Mouse (Mus musculus) adrenal gland, postnatal 14 days (tissue): ENCODE results near the gene Slc7a11. TPM values are rescaled to one million over a fixed set of nuclear protein-coding genes. Genes with fewer than 3 reads are reported as not detected.
"Not testable (repeated sequence)": the region's sequence is repeated elsewhere in the genome, so short reads cannot be mapped to it uniquely, and the experiment has no call there.

ENCODE experiments used
- DNase-seq: peaks from one replicate; pipeline ENCODE4 v3.0.0; 2021; ENCODE audit warnings: mixed read lengths
- long read RNA-seq, 2 experiments: library from polyadenylated mRNA; stranded (forward); transcript quantifications; one replicate each; pipeline ENCODE4 v2.0.0; 2021
- total RNA-seq: library from RNA; stranded (reverse); gene quantifications from 2 replicates; pipeline ENCODE4 v1.2.3, GENCODE M21; 2021

Slc7a11 gene
- total RNA-seq, result 0.41 and 0.63 TPM in 2 replicates
- long read RNA-seq, experiment 1, full-length matches to known transcripts, result 5 of 6 reads
- long read RNA-seq, experiment 1, partial matches to known transcripts, result 0 of 6 reads
- long read RNA-seq, experiment 1, other reads (novel, unspliced or antisense), result 1 of 6 reads
- long read RNA-seq, experiment 2, result 0 reads

DNA sequence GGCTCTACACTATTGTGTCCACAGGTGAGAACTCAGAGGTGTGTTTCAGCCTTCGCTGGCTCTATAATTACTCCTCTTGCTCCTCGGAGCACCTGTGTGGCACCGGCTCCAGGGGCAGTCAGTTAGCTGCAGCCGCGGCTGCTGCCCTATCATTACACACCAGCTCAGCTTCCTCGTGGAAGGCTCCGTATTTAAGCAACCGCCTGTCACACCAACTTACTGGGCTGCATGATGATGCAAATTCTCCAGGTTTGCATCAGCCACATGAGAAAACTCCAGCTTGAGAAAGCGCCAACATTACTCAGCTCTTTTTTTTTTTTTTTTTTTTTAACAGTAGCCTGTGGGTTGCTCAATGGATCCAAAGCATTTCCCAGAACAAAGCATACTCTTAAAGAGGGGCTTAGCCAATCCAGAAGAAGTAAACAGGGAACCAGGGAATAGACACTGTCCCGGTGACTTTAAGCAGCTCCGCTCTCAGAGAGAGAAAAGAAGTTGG is at the start of gene Slc7a11:
Gene Slc7a11 (minus strand): TSS at position 194 of the 496 bp plus-strand sequence.
- peak; percentile 50 for DNase-seq

GRCm38 (mm10) chr3:50491678-50492077 is 48.3 kb upstream of the Slc7a11 start:
- no peak for DNase-seq

DNA sequence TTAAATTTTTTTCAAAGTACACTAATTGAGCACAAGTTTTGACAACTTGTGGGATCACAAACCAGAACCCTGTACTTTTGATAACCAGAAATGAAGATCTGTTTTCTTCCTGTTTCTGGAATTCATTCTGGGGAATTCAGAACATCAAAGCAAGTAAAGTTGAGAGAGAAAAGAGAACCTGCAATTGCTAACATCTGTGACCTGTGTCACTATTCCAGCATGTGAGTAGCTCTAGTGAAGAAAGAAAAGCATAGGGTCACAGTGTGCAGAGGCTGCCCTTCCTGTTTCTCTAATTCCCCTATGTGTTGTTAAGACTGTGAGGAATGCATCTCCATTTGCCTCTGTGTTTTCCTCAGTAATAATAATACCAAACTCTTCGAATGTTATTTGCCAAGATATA is 40.7 kb upstream of the Slc7a11 start:
- DNase-seq, result no peak

- no peak for DNase-seq
Measured at GRCm38 (mm10) chr3:50462223-50462622, 18.8 kb upstream of the Slc7a11 start.

DNA sequence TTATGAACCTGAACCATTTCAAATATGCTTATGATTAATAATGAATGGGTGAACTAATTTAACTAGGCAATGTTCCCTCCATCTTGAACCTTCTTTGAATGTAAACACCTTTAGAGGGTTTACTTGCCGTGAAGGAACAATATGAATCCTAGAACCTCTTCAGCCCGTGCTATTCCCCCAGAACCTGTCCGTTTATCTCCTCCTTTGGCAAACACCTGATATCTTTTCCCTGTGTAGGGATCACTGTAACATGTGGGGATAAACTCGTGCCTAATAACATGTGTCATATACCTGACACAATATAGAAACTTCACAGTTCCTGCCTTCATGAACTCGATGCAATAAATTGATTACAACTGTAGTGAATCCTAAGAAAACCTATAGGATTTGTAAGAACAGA is 13.7 kb upstream of the Slc7a11 start:
- no peak for DNase-seq

- DNase-seq, result peak; percentile 19
Measured at GRCm38 (mm10) chr3:50456564-50456963, 13.2 kb upstream of the Slc7a11 start.

GRCm38 (mm10) chr3:50456023-50456422 is 12.6 kb upstream of the Slc7a11 start:
- no peak for DNase-seq

DNA sequence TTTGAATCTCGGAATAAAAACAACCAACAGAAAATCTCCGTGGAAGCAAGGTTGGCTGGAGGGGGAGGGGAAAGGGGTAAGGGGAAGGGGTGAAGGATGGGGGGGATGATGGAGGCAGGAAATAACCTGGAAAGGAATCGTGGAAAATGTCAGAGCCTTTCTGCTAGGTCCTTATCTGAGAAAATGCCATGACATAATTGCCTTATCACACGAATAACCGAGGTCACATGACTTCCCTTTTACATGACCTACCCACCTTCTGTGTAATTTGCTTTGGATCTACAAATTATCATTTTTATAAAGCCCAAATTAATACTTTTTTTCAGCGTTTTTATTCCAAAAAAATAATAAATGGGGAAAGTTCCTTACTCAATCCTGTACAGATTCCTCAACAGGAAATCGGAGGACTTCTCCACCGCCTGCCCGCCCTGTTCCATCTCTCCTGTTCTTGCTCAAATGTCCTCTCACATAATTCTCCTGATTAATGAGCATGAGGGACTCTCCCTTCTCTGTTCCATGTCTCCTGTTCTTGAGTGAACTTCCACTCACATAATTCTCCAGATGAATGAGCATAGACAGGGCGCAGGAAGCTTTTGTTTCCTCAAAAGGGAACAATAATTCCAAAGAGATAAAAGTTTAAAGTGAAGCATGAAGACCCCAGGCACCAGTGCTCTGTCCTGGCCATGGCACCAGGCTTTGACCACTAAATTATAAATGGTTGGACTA is 1.8 kb upstream of the Slc7a11 start:
- no peak for DNase-seq

DNA sequence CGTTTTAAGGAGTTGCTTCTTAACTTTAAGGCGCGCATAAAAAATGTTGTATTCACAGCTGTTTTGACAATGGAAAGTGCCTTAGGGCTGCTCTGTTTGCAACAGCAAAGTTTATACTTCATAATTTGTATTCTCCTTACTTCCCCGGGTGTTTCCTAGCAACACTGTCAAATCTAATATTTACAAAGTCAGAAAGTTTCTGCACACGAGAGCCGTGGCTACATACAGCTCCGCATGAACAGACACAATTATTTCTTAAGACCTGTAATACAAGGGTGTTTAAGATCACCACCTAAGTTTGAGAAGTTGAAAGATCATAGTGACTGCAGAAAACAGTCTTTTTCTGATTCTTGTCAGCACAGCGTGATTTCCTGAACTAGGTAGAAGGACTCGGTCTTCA is 528 bp upstream of the Slc7a11 start:
- DNase-seq, result no peak

DNA sequence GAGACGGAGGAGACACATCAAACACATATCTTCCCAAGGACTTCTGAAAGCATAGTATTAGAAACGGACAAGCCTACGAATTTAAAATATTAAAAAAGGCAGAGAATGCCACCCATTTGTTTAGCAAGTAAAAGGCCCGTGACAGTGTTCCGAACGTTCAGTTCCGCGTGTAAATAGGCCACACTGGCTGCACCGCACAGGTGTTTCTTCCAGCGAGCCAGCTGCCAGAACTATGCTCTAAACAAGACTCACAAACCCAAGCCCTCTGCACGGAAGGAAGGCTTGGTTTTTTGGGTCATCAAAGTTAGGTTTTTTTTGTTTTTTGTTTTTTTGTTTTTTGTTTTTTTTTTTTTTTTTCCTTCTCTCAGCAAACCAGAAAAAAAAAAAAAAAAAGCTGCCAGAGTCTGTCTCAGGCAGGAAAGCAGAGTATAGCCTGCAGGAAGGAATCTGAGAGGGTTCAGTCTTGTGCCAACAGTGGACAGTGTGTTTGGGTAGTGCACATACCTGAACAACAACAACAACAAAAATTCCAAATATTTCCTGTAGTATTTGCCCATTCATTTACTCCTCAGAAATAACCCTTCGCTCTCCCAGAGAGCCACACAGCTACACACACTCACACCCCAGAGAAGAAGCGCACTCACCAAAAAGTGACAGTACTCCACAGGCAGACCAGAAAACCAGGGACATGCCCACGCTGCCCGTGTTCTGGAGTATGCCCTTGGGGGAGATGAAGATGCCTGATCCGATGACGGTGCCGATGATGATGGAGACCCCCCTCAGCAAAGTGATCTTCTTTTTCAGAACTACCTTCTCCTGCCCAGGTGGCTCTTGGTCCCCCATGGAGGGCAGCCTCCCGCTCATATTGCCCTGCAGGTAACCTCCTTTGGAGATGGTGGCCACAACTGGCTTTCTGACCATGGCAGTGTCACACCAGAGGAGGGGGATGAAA is 797 bp downstream of the Slc7a11 start:
- DNase-seq, result no peak

- no peak for DNase-seq
Measured at GRCm38 (mm10) chr3:50441330-50441729, 2.1 kb downstream of the Slc7a11 start.

- no peak for DNase-seq
Measured at GRCm38 (mm10) chr3:50440409-50440808, 3.0 kb downstream of the Slc7a11 start.

- no peak for DNase-seq
Measured at GRCm38 (mm10) chr3:50439429-50439828, 4.0 kb downstream of the Slc7a11 start.

- DNase-seq, result no peak
Measured at GRCm38 (mm10) chr3:50438520-50439253, 4.7 kb downstream of the Slc7a11 start.

GRCm38 (mm10) chr3:50438081-50438480 is 5.3 kb downstream of the Slc7a11 start:
- DNase-seq, result not testable (repeated sequence)

- DNase-seq, result not testable (repeated sequence)
Measured at GRCm38 (mm10) chr3:50436409-50436808, 7.0 kb downstream of the Slc7a11 start.

DNA sequence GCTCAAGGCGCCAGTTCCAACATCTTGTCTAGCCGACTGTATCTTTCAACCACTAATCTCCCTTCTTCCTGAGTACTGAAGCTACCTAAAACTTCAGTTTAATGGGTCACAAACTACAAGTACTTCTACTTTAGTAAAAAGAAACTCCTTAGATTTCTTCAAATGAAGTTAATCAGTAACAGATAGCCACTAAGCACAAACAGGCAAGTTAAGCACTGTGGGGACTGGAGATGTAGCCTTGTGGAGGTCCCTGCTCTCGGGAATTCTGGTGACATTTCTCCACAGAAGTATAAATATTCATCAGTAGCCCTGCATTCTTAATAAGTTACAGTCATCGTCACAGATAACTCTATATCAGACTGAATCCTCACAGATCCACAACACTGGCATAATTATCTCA is 9.6 kb downstream of the Slc7a11 start:
- no peak for DNase-seq

DNA sequence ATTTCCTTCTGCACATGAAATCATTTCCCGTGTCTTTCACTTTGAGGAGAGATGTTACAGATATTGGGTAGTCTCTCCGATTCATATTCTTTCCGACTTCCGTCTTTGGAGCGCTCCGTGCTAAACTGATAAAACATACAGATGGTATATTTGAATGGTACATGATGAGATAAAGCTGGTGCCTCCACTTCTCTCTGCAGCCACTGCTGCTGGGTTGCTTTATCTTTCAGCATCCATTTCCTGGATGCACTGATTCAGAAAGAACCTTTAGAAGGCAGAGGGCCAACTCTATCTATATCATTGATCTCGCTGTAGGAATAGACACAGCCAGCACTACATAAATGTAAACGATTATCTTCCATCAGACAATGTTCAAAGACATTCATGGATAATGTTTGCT is 12.6 kb downstream of the Slc7a11 start:
- DNase-seq, result no peak

- DNase-seq, result no peak
Measured at GRCm38 (mm10) chr3:50421480-50422277, 21.7 kb downstream of the Slc7a11 start.

- DNase-seq, result no peak
Measured at GRCm38 (mm10) chr3:50419161-50419560, 24.3 kb downstream of the Slc7a11 start.

- DNase-seq, result no peak
Measured at GRCm38 (mm10) chr3:50406771-50407170, 36.6 kb downstream of the Slc7a11 start.
